In the genomic region with DNA sequence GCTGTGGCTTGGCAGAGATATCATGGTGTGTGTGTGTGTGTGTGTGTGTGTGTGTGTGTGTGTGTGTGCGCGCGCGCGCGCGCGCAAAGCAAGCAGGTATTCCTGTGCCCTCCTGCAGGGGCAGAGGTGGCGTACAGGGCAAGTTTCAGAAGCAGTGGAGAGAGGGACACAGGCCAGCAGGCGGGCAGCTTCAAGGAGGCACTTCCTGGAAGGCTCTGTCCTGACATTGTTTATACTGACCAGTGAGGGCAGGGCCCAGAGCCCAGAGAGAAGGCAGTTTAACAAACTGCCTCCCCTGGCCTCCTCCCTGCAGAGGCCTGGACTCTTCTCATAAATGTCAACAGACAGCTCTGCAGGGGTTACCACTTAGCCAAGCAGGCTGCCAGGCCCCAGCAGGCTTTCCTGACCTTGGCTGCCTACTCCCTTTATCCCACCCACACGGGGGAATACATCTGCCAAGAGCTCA, we compare ENCODE assay signal across 7 mouse cellular contexts. TPM values are rescaled to one million over a fixed set of nuclear protein-coding genes. Genes with fewer than 3 reads are reported as not detected.
DNase-seq lines count a peak whose midpoint lies in the region; ATAC-seq lines count a peak whose summit lies in the region.

No protein-coding gene starts in this region.

- no peaks in the 10 kb centered on the region for H3K27me3 ChIP-seq in neural tube, embryonic 12.5 days (replicated peaks)
- H3K27me3 ChIP-seq in heart, embryonic 16.5 days (ENCODE audit: control insufficient read depth, insufficient read depth, low read length) = no peaks in the 10 kb centered on the region

- H3K36me3 ChIP-seq in neural tube, embryonic 12.5 days = no peaks in the 10 kb centered on the region
- H3K36me3 ChIP-seq in heart, embryonic 16.5 days (ENCODE audit: control insufficient read depth, insufficient read depth) = peaks cover 11% of the 10 kb centered on the region

- H3K4me3 ChIP-seq in neural tube, embryonic 12.5 days = no peak overlapping the region
- no peak overlapping the region for H3K4me3 ChIP-seq in heart, embryonic 16.5 days (ENCODE audit: low read length)

- H3K27ac ChIP-seq in neural tube, embryonic 12.5 days = no peak overlapping the region
- peak overlapping the region; percentile 76 for H3K27ac ChIP-seq in heart, embryonic 16.5 days (ENCODE audit: low read length)

- no peak for DNase-seq in neural tube, embryonic 10.5 days (ENCODE audit: extremely low spot score, low spot score)
- DNase-seq in cerebellum, adult 9-11 months = peak; percentile 62
- peak; percentile 55 to 71 for DNase-seq in kidney, postnatal 4 days
- DNase-seq in naive thymus-derived CD4-positive, alpha-beta T cell, adult 2 months (ENCODE audit: low read depth) = peak; percentile 46

- no peak overlapping the region for H3K9ac ChIP-seq in neural tube, embryonic 12.5 days
- H3K9ac ChIP-seq in heart, embryonic 16.5 days (ENCODE audit: low read length) = peak overlapping the region; percentile 52

- H3K4me2 ChIP-seq in neural tube, embryonic 12.5 days (replicated peaks) = 0 out of 2 replicates have a peak overlapping the region, but pooled peaks have one; percentile 9
- H3K4me2 ChIP-seq in heart, embryonic 16.5 days (ENCODE audit: low read depth, low read length) = no peak overlapping the region

- WGBS in neural tube, embryonic 12.5 days = 78% methylated on average over 9 of the region's 11 CpGs
- 60% methylated on average over 11 of the region's 11 CpGs for WGBS in heart, embryonic 16.5 days

- H3K4me1 ChIP-seq in neural tube, embryonic 12.5 days = peaks cover 13% of the 10 kb centered on the region
- peaks cover 31% of the 10 kb centered on the region for H3K4me1 ChIP-seq in heart, embryonic 16.5 days (ENCODE audit: control insufficient read depth, insufficient read depth, low read length)

- ATAC-seq in neural tube, embryonic 12.5 days (ENCODE audit: low FRiP score, low read depth) = no peak
- peak; percentile 63 for ATAC-seq in heart, embryonic 16.5 days (replicated peaks; ENCODE audit: extremely low read depth, insufficient read depth, low FRiP score)
- no peak for ATAC-seq in monocyte, adult 5-6 weeks (replicated peaks; ENCODE audit: insufficient number of reproducible peaks, low FRiP score, low TSS enrichment, poor library complexity, severe bottlenecking)

- no peaks in the 10 kb centered on the region for H3K9me3 ChIP-seq in neural tube, embryonic 12.5 days
- H3K9me3 ChIP-seq in heart, embryonic 16.5 days (replicated peaks; ENCODE audit: control insufficient read depth, low read length) = no peaks in the 10 kb centered on the region

RNA-seq across cellular contexts. Expression of gene Ppif, which starts 31.1 kb away (rescaled TPM):
- 23.9 and 24.7 TPM in 2 replicates for polyA plus RNA-seq in neural tube, embryonic 12.5 days (2016; fragmentation: Nextera tagmentation; extraction: Ambion mirVana)
- polyA plus RNA-seq in heart, embryonic 16.5 days (2015; fragmentation: Nextera tagmentation; extraction: Ambion mirVana) = 118 and 121 TPM in 2 replicates
- total RNA-seq in monocyte, adult 5-6 weeks (2017) = 3.2 to 11.4 TPM (median 7.9 TPM) in 3 replicates

RNA-seq across cellular contexts. Expression of gene Zcchc24, which starts 43.8 kb away (rescaled TPM):
- 21.5 and 22.2 TPM in 2 replicates for polyA plus RNA-seq in neural tube, embryonic 12.5 days (2016; fragmentation: Nextera tagmentation; extraction: Ambion mirVana)
- 19.5 and 25.5 TPM in 2 replicates for polyA plus RNA-seq in heart, embryonic 16.5 days (2015; fragmentation: Nextera tagmentation; extraction: Ambion mirVana)
- 10.5 to 11.8 TPM (median 10.9 TPM) in 3 replicates for total RNA-seq in monocyte, adult 5-6 weeks (2017)
